Mouse (Mus musculus) thymus, adult 2 months (tissue): ENCODE results near the gene Trim66.

ENCODE experiments used
- CTCF ChIP-seq: fragments of 200-500 bp; IDR thresholded peaks from 2 replicates; pipeline ENCODE4 v1.5.1; 2012; ENCODE audit warnings: mild to moderate bottlenecking, control low read depth, low read length, moderate library complexity, borderline replicate concordance; ENCODE audit not compliant: control insufficient read depth, poor library complexity, insufficient read depth; ENCODE audit errors: extremely low read depth
- POLR2A ChIP-seq: fragments of 200-500 bp; IDR thresholded peaks from 2 replicates; pipeline ENCODE4 v1.6.1; 2012; ENCODE audit warnings: mild to moderate bottlenecking, low read length, control low read depth, moderate library complexity; ENCODE audit not compliant: control insufficient read depth, poor library complexity, insufficient read depth; ENCODE audit errors: extremely low read depth

DNA sequence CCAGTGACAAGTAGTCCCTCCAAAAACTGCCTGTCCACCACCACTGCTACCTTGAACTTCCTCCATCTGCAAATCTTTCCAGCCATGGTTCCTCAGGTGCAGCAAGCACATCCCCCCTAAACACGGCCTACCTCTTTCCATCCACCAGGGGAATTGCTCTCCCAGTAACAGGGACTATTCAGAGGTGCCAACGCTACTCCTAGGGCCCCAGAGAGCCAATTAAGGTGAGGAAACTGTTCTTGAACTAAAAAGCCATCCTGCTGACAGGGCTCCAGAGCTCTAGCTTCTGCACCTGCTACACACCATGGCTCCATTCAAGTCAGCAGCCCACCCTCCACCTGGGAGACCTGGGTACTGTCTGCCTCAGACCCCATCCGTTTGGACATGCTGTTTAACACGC lies 10.4 kb downstream of the Trim66 start:
- no peak for TF ChIP-seq POLR2A
- TF ChIP-seq CTCF = no peak
